Mouse (Mus musculus) hindbrain, embryonic 10.5 days (tissue): ENCODE results near the gene Cd3d. TPM values are rescaled to one million over a fixed set of nuclear protein-coding genes. Genes with fewer than 3 reads are reported as not detected.

Source experiments
- DNase-seq: peaks from one replicate; pipeline ENCODE4 v3.0.0-alpha.2; 2017; ENCODE audit warnings: low spot score
- H3K27ac ChIP-seq: fragments of 300-500 bp; sonication (generic); 2 replicates; pipeline ENCODE4 v1.5.1; 2016; ENCODE audit warnings: mild to moderate bottlenecking, moderate library complexity
- H3K27me3 ChIP-seq: fragments of 300-500 bp; sonication (generic); 2 replicates; pipeline ENCODE4 v1.6.1; 2016; ENCODE audit warnings: mild to moderate bottlenecking; ENCODE audit not compliant: poor library complexity, insufficient read depth, severe bottlenecking
- H3K36me3 ChIP-seq: fragments of 300-500 bp; sonication (generic); 2 replicates; pipeline ENCODE4 v1.6.1; 2016; ENCODE audit warnings: mild to moderate bottlenecking, moderate library complexity
- H3K4me1 ChIP-seq: fragments of 300-500 bp; sonication (generic); replicated peaks from 2 replicates; pipeline ENCODE4 v1.6.1; 2016; ENCODE audit warnings: mild to moderate bottlenecking
- H3K4me3 ChIP-seq: fragments of 300-500 bp; sonication (generic); 2 replicates; pipeline ENCODE4 v1.5.1; 2016; ENCODE audit warnings: mild to moderate bottlenecking, moderate library complexity
- H3K9me3 ChIP-seq: fragments of 300-500 bp; sonication (generic); 2 replicates; pipeline ENCODE4 v1.6.1; 2016; ENCODE audit warnings: mild to moderate bottlenecking, moderate library complexity
- WGBS: fragments of 180-500 bp; shearing (Covaris S2); methylation state at CpG from one replicate; pipeline ENCODE4 v1.1.7; 2016; 5-methylcytosine and 5-hydroxymethylcytosine counted together
- polyA plus RNA-seq: library from polyadenylated mRNA; unstranded; fragments of >200 nt; fragmentation: Nextera tagmentation; extraction: Ambion mirVana; gene quantifications from 2 replicates; pipeline ENCODE4 v1.2.1, GENCODE M21; 2016

Gene Cd3d
- polyA plus RNA-seq, 1 experiment from 2014 or later = not detected

DNA sequence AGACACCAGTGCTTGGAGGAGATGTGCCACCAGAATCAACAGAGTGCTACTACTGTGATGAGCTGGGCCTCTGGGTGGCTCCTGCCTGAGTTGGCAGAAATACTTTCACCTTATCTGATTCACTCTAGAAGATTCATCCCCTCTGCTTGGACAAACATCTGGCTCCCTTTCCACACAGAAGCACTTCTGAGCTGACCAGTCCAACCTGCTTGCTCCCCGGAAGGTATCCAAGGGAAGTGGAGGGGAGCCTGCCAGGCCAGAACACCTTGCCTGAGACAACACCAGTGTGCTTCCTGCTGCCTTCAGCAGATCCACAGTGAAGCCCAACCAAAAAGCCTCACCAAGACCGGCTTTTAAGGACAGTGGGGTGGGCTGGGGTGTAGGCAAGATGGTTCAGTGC is 42.6 kb downstream of the Cd3d start:
- no peaks in the 10 kb centered on the region for H3K9me3 ChIP-seq
- no peak for DNase-seq
- 0 out of 2 replicates have a peak, but pooled peaks cover 7% of the 10 kb centered on the region for H3K27me3 ChIP-seq
- no peak overlapping the region for H3K27ac ChIP-seq
- no peaks in the 10 kb centered on the region for H3K36me3 ChIP-seq
- no peak overlapping the region for H3K4me3 ChIP-seq
- no peaks in the 10 kb centered on the region for H3K4me1 ChIP-seq
- WGBS = 83% methylated on average over 2 of the region's 2 CpGs

DNA sequence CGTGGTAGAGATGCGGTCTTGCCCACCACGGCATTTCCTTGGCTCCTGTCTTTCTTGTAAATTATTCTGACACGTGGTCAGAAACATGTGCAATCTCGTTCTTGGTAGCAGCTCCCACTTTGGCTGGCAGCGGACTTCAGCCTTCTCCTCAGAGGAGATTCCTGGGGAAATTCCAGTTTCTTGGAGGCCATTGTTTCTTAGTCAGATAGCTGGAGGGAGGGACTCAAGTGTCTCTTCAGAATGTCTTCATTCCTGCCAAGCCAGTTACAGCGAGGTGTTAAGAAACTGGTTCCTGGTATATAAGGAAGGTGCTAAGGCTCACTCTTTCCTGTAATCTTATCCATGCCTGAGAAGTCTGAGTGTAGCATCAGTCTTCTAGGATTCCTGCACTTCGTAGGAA is 45.8 kb downstream of the Cd3d start:
- no peak for DNase-seq
- peaks cover 8% of the 10 kb centered on the region; the same call in 1 of the 2 replicates for H3K27me3 ChIP-seq
- H3K4me1 ChIP-seq = no peaks in the 10 kb centered on the region
- H3K4me3 ChIP-seq = no peak overlapping the region
- no peak overlapping the region for H3K27ac ChIP-seq
- 80% methylated on average over 8 of the region's 8 CpGs for WGBS
- H3K36me3 ChIP-seq = no peaks in the 10 kb centered on the region
- no peaks in the 10 kb centered on the region for H3K9me3 ChIP-seq

DNA sequence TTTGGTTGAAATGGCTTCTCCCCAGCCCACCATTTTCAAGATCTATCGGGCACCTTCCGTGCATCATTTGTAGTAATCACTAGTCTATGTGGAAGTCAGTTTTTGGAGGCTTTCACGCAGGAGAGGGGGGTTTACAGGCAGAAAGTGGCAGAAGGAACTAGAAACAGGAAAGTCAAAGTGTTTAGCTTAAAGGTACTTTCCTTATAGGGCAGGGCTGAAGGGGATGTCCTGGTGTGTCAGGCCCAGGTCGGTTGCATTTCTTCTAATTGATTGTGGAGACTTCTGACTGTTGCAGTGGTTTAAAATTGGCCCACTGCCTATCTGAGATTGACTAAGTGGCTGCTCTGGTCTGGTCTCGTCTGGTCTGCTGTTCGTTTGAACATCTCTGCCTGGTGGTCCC is 48.8 kb downstream of the Cd3d start:
- no peak overlapping the region for H3K4me3 ChIP-seq
- 72% methylated on average over 6 of the region's 6 CpGs for WGBS
- no peak overlapping the region for H3K27ac ChIP-seq
- no peaks in the 10 kb centered on the region for H3K9me3 ChIP-seq
- H3K36me3 ChIP-seq = no peaks in the 10 kb centered on the region
- DNase-seq = no peak
- no peaks in the 10 kb centered on the region for H3K4me1 ChIP-seq
- H3K27me3 ChIP-seq = peaks cover 8% of the 10 kb centered on the region; the same call in 1 of the 2 replicates

DNA sequence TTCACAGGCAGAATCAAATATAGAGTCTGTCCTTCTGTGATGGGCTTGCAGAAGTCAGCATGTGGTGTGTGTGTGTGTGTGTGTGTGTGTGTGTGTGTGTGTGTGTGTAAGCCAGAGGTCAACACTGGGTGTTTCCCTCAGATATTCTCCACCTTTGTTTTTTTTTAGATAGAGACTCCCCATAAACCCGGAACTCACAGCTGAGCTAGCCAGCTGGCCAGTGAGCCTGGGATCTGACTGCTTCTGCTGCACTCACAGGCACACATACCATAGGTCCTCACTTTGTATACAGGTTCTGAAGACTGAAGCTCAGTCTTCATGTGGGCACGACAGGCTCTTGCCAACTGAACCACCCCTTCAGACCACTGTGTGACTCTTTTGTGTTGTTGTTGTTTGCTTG is 50.7 kb downstream of the Cd3d start:
- Histone ChIP-seq H3K27ac (no peak overlapping the region), H3K36me3 (no peaks in the 10 kb centered on the region), H3K4me3 (no peak overlapping the region), H3K9me3 (no peaks in the 10 kb centered on the region), H3K4me1 (no peaks in the 10 kb centered on the region), H3K27me3 (peaks cover 5% of the 10 kb centered on the region; the same call in 1 of the 2 replicates)
- DNase-seq = no peak
- WGBS = 78% methylated on average over 2 of the region's 2 CpGs

DNA sequence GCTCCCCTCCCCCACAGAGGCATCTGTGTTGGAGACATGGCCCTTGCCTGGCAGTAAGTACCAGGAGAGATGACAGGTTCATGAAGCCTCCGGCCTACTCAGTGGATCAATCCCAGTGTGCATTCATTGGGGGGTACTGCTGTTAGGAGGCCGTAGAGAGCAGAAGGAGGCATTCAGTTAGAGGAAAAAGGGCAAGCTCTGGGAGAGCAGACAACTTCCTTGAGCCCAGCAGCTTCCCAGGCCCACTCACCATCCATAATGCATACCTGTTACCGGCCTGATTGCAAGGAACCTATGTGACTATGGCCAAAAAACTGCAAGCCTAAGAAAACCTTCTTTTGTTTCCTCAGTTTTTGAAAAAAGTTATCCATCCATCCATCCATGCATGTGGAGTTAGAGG is 52.9 kb downstream of the Cd3d start:
- Histone ChIP-seq H3K36me3 (no peaks in the 10 kb centered on the region), H3K9me3 (no peaks in the 10 kb centered on the region), H3K27ac (no peak overlapping the region), H3K4me3 (no peak overlapping the region), H3K4me1 (no peaks in the 10 kb centered on the region), H3K27me3 (peaks cover 15% of the 10 kb centered on the region)
- DNase-seq = no peak
- 78% methylated on average over 3 of the region's 3 CpGs for WGBS

Other genes with a start within 250 kb of the Cd3d start
- 45.4 and 49.5 TPM in 2 replicates for gene Phldb1, start 246.6 kb upstream of the Cd3d start, polyA plus RNA-seq
- gene Arcn1, start 213.9 kb upstream of the Cd3d start, polyA plus RNA-seq = 154 and 170 TPM in 2 replicates
- gene Ift46, start 213.9 kb upstream of the Cd3d start, polyA plus RNA-seq = 124 and 152 TPM in 2 replicates
- gene Tmem25, start 182.5 kb upstream of the Cd3d start, polyA plus RNA-seq = 2.6 and 3.2 TPM in 2 replicates
- gene Ttc36, start 178.7 kb upstream of the Cd3d start, polyA plus RNA-seq = 0.75 TPM in 1 of 2 replicates, not detected in the other
- gene Kmt2a, start 100.5 kb upstream of the Cd3d start, polyA plus RNA-seq = 11.8 and 18.2 TPM in 2 replicates
- gene Atp5l, start 61.0 kb upstream of the Cd3d start, polyA plus RNA-seq = 599 and 650 TPM in 2 replicates
- 22.7 and 25.0 TPM in 2 replicates for gene Ube4a, start 16.2 kb upstream of the Cd3d start, polyA plus RNA-seq
- 0.31 TPM in 1 of 2 replicates, not detected in the other for gene Cd3g, start 1.4 kb upstream of the Cd3d start, polyA plus RNA-seq
- gene Cd3e, start 27.8 kb downstream of the Cd3d start, polyA plus RNA-seq = not detected in 2 replicates
- gene Mpzl2, start 58.0 kb downstream of the Cd3d start, polyA plus RNA-seq = 2.8 and 4.3 TPM in 2 replicates
- gene Mpzl3, start 73.4 kb downstream of the Cd3d start, polyA plus RNA-seq = 2.0 and 2.6 TPM in 2 replicates
- gene Jaml, start 97.4 kb downstream of the Cd3d start, polyA plus RNA-seq = 0.38 and 0.60 TPM in 2 replicates
- 3.5 and 4.3 TPM in 2 replicates for gene Scn2b, start 136.0 kb downstream of the Cd3d start, polyA plus RNA-seq
- gene Scn4b, start 156.6 kb downstream of the Cd3d start, polyA plus RNA-seq = 0.58 and 0.62 TPM in 2 replicates
- gene BC049352, start 200.2 kb downstream of the Cd3d start, polyA plus RNA-seq = not detected in 2 replicates
- gene Tmprss4, start 222.3 kb downstream of the Cd3d start, polyA plus RNA-seq = 0.22 TPM in 1 of 2 replicates, not detected in the other